Comparison of ENCODE assay signal across 11 mouse cellular contexts in genomic region chr5:120465860-120466259, GRCm38 (mm10). TPM values are rescaled to one million over a fixed set of nuclear protein-coding genes. Genes with fewer than 3 reads are reported as not detected.
DNase-seq lines count a peak whose midpoint lies in the region; ATAC-seq lines count a peak whose summit lies in the region.
"Had no signal": no experiment of that assay in that cellular context is flagged by ENCODE, and none has a peak within 500 bp of the region (broad histone marks: within the 10 kb centered on the region; RNA-seq: fewer than 3 reads in every experiment).

No protein-coding gene starts in this region.

- WGBS in midbrain, embryonic 14.5 days = 66% methylated on average over 6 of the region's 6 CpGs
- WGBS in midbrain, embryonic 16.5 days = 59% methylated on average over 6 of the region's 6 CpGs

- no peaks in the 10 kb centered on the region for H3K27me3 ChIP-seq in midbrain, embryonic 14.5 days (ENCODE audit: control insufficient read depth, insufficient read depth, low read length)
- 0 out of 2 replicates have a peak, but pooled peaks cover 8% of the 10 kb centered on the region for H3K27me3 ChIP-seq in midbrain, embryonic 16.5 days (ENCODE audit: control insufficient read depth, insufficient read depth, low read depth, low read length)

- H3K36me3 ChIP-seq in midbrain, embryonic 14.5 days (ENCODE audit: control insufficient read depth, insufficient read depth, low read length) = no peaks in the 10 kb centered on the region
- no peaks in the 10 kb centered on the region for H3K36me3 ChIP-seq in midbrain, embryonic 16.5 days (ENCODE audit: control insufficient read depth, insufficient read depth, low read length)
- H3K36me3 ChIP-seq: embryonic facial prominence, embryonic 15.5 days had no signal

- H3K4me2 ChIP-seq in midbrain, embryonic 14.5 days (ENCODE audit: low read length) = no peak overlapping the region
- H3K4me2 ChIP-seq in midbrain, embryonic 16.5 days (ENCODE audit: low read length) = no peak overlapping the region
- H3K4me2 ChIP-seq: embryonic facial prominence, embryonic 15.5 days had no signal

- H3K9me3 ChIP-seq in midbrain, embryonic 14.5 days (ENCODE audit: control insufficient read depth, low read length) = no peaks in the 10 kb centered on the region
- no peaks in the 10 kb centered on the region for H3K9me3 ChIP-seq in midbrain, embryonic 16.5 days (replicated peaks; ENCODE audit: control insufficient read depth, low read length, poor library complexity, severe bottlenecking)
- H3K9me3 ChIP-seq: embryonic facial prominence, embryonic 15.5 days had no signal

- no peak overlapping the region for H3K9ac ChIP-seq in midbrain, embryonic 14.5 days (replicated peaks; ENCODE audit: low read length)
- no peak overlapping the region for H3K9ac ChIP-seq in midbrain, embryonic 16.5 days (ENCODE audit: low read depth, low read length)
- H3K9ac ChIP-seq: embryonic facial prominence, embryonic 15.5 days had no signal

- no peak for ATAC-seq in midbrain, embryonic 14.5 days (ENCODE audit: low FRiP score, low TSS enrichment)
- ATAC-seq in midbrain, embryonic 16.5 days = no peak

- peak; percentile 69 for DNase-seq in midbrain, embryonic 14.5 days
- DNase-seq in brain, adult 2 months (ENCODE audit: low read depth, low spot score) = peak; percentile 18
- DNase-seq in heart, postnatal 4 days = peak; percentile 80
- peak; percentile 44 to 48 for DNase-seq in spleen, postnatal 14 days (ENCODE audit: low spot score in 2 of 2)
- no peak for DNase-seq in layer of hippocampus, adult 11-12 months (ENCODE audit: low spot score)
- no peak for DNase-seq in right cerebral cortex, adult 2 months (ENCODE audit: low spot score in 2 of 2)
- no peak for DNase-seq in cerebellum, adult 8-10 months
- DNase-seq: right cerebral cortex, postnatal 25 days had no signal

- H3K4me1 ChIP-seq in midbrain, embryonic 14.5 days (ENCODE audit: control insufficient read depth, insufficient read depth, low read length) = no peaks in the 10 kb centered on the region
- no peaks in the 10 kb centered on the region for H3K4me1 ChIP-seq in midbrain, embryonic 16.5 days (ENCODE audit: control insufficient read depth, insufficient read depth, low read length)
- H3K4me1 ChIP-seq: embryonic facial prominence, embryonic 15.5 days had no signal

- H3K27ac ChIP-seq in midbrain, embryonic 14.5 days (replicated peaks; ENCODE audit: low read depth, low read length) = no peak overlapping the region
- no peak overlapping the region for H3K27ac ChIP-seq in midbrain, embryonic 16.5 days (ENCODE audit: low read length)
- H3K27ac ChIP-seq: embryonic facial prominence, embryonic 15.5 days had no signal

- H3K4me3 ChIP-seq in midbrain, embryonic 14.5 days (replicated peaks; ENCODE audit: low read depth, low read length) = no peak overlapping the region
- H3K4me3 ChIP-seq in midbrain, embryonic 16.5 days (ENCODE audit: low read depth, low read length) = no peak overlapping the region
- H3K4me3 ChIP-seq: embryonic facial prominence, embryonic 15.5 days had no signal

RNA-seq across cellular contexts. Expression of gene Sdsl, which starts 6.8 kb away (rescaled TPM):
- polyA plus RNA-seq in midbrain, embryonic 14.5 days (2014; fragmentation: Nextera tagmentation; extraction: Ambion mirVana) = 6.0 TPM in 2 replicates
- polyA plus RNA-seq in midbrain, embryonic 16.5 days (2015; fragmentation: Nextera tagmentation; extraction: Ambion mirVana) = 5.1 and 5.6 TPM in 2 replicates
- total RNA-seq in heart, postnatal 4 days (2021) = 10 to 100 TPM; 12.2 to 12.4 TPM

RNA-seq across cellular contexts. Expression of gene Sds, which starts 10.5 kb away (rescaled TPM):
- 0.55 TPM in 1 of 2 replicates, not detected in the other for polyA plus RNA-seq in midbrain, embryonic 14.5 days (2014; fragmentation: Nextera tagmentation; extraction: Ambion mirVana)
- 0.36 TPM in 1 of 2 replicates, not detected in the other for polyA plus RNA-seq in midbrain, embryonic 16.5 days (2015; fragmentation: Nextera tagmentation; extraction: Ambion mirVana)
- total RNA-seq in heart, postnatal 4 days (2021) = not detected
- polyA plus RNA-seq: embryonic facial prominence, embryonic 15.5 days; intestine, embryonic 14.5 days had no signal

RNA-seq across cellular contexts. Expression of gene Lhx5, which starts 34.4 kb away (rescaled TPM):
- polyA plus RNA-seq in midbrain, embryonic 14.5 days (2014; fragmentation: Nextera tagmentation; extraction: Ambion mirVana) = 34.1 and 44.9 TPM in 2 replicates
- 22.5 and 23.2 TPM in 2 replicates for polyA plus RNA-seq in midbrain, embryonic 16.5 days (2015; fragmentation: Nextera tagmentation; extraction: Ambion mirVana)
- not detected for total RNA-seq in heart, postnatal 4 days (2021)
- polyA plus RNA-seq: intestine, embryonic 14.5 days had no signal

RNA-seq across cellular contexts. Expression of gene Plbd2, which starts 37.6 kb away (rescaled TPM):
- polyA plus RNA-seq in midbrain, embryonic 14.5 days (2014; fragmentation: Nextera tagmentation; extraction: Ambion mirVana) = 24.7 and 26.1 TPM in 2 replicates
- 28.7 and 30.6 TPM in 2 replicates for polyA plus RNA-seq in midbrain, embryonic 16.5 days (2015; fragmentation: Nextera tagmentation; extraction: Ambion mirVana)
- total RNA-seq in heart, postnatal 4 days (2021) = 10 to 100 TPM; 38.0 to 38.3 TPM

RNA-seq across cellular contexts. Expression of gene Slc8b1, which starts 45.1 kb away (rescaled TPM):
- polyA plus RNA-seq in midbrain, embryonic 14.5 days (2014; fragmentation: Nextera tagmentation; extraction: Ambion mirVana) = 0.85 and 1.5 TPM in 2 replicates
- 2.0 and 2.3 TPM in 2 replicates for polyA plus RNA-seq in midbrain, embryonic 16.5 days (2015; fragmentation: Nextera tagmentation; extraction: Ambion mirVana)
- total RNA-seq in heart, postnatal 4 days (2021) = 1 to 10 TPM; 8.7 to 9.3 TPM

Comparison
In these comparisons a context has a peak if more than half of its experiments do, and no peak if none do; other contexts are left out.
1. DNase-seq: peak in midbrain, embryonic 14.5 days (single experiment), brain, adult 2 months (single experiment), heart, postnatal 4 days (single experiment) and spleen, postnatal 14 days (2 of 2); none in layer of hippocampus, adult 11-12 months (single experiment), right cerebral cortex, adult 2 months (0 of 2) and cerebellum, adult 8-10 months (single experiment).